Mouse (Mus musculus) heart, embryonic 10.5 days (tissue): ENCODE measurements at regions not wholly inside any gene's neighbourhood (a gene's known extent, or its start where the extent isn't known, plus 50 kb on each side); places are given as distances from the start of the nearest gene placed in this dataset.

Experiments
- DNase-seq: peaks from one replicate; pipeline ENCODE4 v3.0.0-alpha.2; 2017; ENCODE audit warnings: low spot score
- H3K27ac ChIP-seq: fragments of 300-500 bp; sonication (generic); 2 replicates; pipeline ENCODE4 v1.5.1; 2016; ENCODE audit warnings: mild to moderate bottlenecking
- H3K27me3 ChIP-seq: fragments of 300-500 bp; sonication (generic); 2 replicates; pipeline ENCODE4 v1.6.1; 2016; ENCODE audit warnings: mild to moderate bottlenecking; ENCODE audit not compliant: poor library complexity, insufficient read depth, severe bottlenecking
- H3K36me3 ChIP-seq: fragments of 300-500 bp; sonication (generic); 2 replicates; pipeline ENCODE4 v1.6.1; 2016; ENCODE audit warnings: mild to moderate bottlenecking, moderate library complexity
- H3K4me1 ChIP-seq: fragments of 300-500 bp; sonication (generic); 2 replicates; pipeline ENCODE4 v1.6.1; 2016; ENCODE audit warnings: mild to moderate bottlenecking
- H3K4me3 ChIP-seq: fragments of 300-500 bp; sonication (generic); 2 replicates; pipeline ENCODE4 v1.5.1; 2016; ENCODE audit warnings: mild to moderate bottlenecking, moderate library complexity
- H3K9me3 ChIP-seq: fragments of 300-500 bp; sonication (generic); 2 replicates; pipeline ENCODE4 v1.6.1; 2016; ENCODE audit warnings: mild to moderate bottlenecking, moderate library complexity
- WGBS: fragments of 180-500 bp; shearing (Covaris S2); methylation state at CpG from one replicate; pipeline ENCODE4 v1.1.7; 2016; 5-methylcytosine and 5-hydroxymethylcytosine counted together

DNA sequence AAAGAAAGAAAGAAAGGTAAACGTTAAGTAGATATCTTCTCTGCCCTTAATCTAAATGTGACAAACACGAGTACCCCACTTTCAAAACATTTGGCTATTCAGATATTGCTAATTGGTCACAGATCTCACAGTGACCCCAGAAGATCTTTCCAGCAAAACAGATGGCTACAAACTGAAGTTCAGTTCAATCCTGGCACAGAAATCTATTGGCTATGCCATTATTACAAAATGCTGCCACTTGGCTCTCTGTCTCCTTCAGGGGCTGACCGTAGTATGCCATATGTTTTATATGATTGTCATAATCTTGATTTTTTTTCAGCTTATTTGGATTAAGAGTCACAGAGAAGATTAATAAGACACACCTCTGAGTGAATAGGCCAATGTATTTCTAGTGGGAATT, 873.2 kb downstream of the Slc22a22 start:
- DNase-seq: no peak
- Histone ChIP-seq H3K4me1 (no peaks in the 10 kb centered on the region), H3K9me3 (no peaks in the 10 kb centered on the region), H3K4me3 (no peak overlapping the region), H3K27ac (no peak overlapping the region), H3K27me3 (no peaks in the 10 kb centered on the region), H3K36me3 (no peaks in the 10 kb centered on the region)
- WGBS: 84% methylated on average over 3 of the region's 3 CpGs

DNA sequence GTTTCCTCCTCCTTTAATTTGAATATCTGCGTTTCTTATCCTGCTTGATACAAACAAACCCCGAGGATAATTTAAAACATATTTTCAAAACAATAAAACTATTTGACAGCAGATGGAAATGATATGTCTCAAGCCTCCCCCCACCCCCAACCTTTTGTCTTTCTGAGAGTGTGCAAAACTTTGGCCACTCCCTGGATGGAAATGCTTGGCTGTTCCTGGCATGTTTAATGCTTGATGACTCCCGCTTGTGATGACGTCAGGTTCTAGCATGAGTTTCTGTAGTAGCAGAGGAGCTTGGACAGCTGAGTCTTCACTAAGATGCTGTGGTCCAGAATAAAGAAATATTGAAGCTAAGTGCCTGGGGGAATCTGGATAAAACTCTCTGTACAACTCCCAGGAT, 884.8 kb downstream of the Slc22a22 start:
- 86% methylated on average over 4 of the region's 4 CpGs for WGBS
- DNase-seq: no peak

DNA sequence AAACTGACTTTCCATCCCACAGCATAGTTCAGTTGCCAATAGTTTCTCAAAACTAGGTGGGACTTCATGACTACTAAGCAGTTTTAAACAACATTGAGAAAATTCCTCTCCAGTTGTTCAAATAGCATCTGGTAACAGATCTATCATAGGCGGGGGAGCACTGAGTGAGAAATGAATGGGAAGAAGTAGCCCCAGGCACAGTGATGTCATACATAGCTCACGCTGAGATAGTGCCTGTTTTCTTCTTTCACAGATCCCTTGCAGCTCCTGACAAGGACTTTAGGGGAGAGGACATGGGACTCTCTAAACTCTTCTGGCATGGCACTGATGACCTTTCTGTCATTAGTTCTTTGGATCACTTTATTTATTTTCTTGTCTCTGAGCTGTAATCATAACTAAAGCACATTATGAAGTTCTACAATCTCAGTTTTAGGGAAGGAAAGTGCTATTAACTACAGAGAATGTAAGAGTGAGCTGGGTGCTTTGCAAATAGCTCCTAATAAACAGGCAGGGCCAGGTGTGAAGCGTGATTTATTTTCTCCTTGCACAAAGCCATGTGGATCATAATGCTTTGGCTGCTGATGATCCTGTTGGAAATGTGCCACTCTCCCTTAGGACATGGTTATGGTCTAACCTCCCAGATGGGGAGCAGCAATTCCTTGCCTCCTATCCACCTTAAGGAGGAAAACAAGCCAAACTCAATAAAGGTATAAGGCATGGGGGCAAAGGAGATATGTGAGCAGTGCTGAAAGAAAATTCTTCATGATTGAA, 896.5 kb downstream of the Slc22a22 start:
- Histone ChIP-seq H3K36me3 (no peaks in the 10 kb centered on the region), H3K27me3 (no peaks in the 10 kb centered on the region), H3K4me1 (no peaks in the 10 kb centered on the region), H3K4me3 (no peak overlapping the region), H3K27ac (no peak overlapping the region), H3K9me3 (no peaks in the 10 kb centered on the region)
- WGBS: 49% methylated on average over 3 of the region's 3 CpGs
- no peak for DNase-seq

More for the DNA sequence above, 884.8 kb downstream of the Slc22a22 start:
- Histone ChIP-seq H3K9me3 (no peaks in the 10 kb centered on the region), H3K27ac (no peak overlapping the region), H3K4me3 (no peak overlapping the region), H3K27me3 (no peaks in the 10 kb centered on the region), H3K36me3 (no peaks in the 10 kb centered on the region), H3K4me1 (no peaks in the 10 kb centered on the region)

DNA sequence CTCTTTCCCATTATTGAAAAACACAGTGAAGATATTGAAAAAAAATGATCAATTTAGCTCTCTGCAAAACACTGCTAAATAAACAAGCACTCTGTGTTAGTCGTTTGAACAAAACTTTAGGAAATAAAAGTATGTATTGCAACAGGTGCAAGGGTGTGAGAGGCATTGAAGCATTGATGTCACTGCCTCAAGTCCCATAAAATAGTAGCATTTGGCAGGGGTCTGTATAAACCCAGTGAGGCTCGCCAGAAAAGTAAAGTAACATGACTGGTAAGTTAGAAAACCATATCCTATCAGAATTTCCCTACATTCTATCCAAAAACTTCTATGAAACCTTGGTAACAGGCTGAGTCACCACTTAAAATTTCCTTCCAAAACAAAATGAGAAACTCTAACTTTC, 914.2 kb downstream of the Slc22a22 start:
- no peak overlapping the region for H3K27ac ChIP-seq
- 57% methylated on average over 2 of the region's 2 CpGs for WGBS
- no peaks in the 10 kb centered on the region for H3K27me3 ChIP-seq
- H3K36me3 ChIP-seq: no peaks in the 10 kb centered on the region
- H3K4me3 ChIP-seq: no peak overlapping the region
- no peaks in the 10 kb centered on the region for H3K9me3 ChIP-seq
- DNase-seq: no peak
- no peaks in the 10 kb centered on the region for H3K4me1 ChIP-seq

DNA sequence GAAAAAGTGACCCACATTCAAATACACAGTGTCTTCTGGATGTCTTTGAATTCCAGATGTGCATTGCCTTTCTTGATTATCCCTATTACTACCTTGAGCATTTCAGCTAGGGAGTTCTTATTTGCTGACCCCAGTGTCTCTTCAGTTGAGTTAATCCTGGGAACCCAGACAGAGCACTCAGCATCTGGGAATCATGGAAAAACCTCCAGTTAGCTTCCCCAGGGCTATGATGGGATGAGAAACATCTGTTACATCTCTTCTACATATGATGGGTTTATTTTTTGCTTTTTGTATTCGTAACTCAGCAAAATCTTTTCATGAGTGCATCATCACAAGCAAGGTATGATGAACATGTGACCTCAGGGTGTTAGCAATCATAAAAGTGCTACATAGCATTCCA, 914.6 kb downstream of the Slc22a22 start:
- no peaks in the 10 kb centered on the region for H3K27me3 ChIP-seq
- no peak overlapping the region for H3K4me3 ChIP-seq
- no peaks in the 10 kb centered on the region for H3K36me3 ChIP-seq
- WGBS: 68% methylated on average over 1 of the region's 1 CpGs
- H3K27ac ChIP-seq: no peak overlapping the region
- no peak for DNase-seq
- no peaks in the 10 kb centered on the region for H3K4me1 ChIP-seq
- H3K9me3 ChIP-seq: no peaks in the 10 kb centered on the region

- no peaks in the 10 kb centered on the region for H3K9me3 ChIP-seq
- DNase-seq: no peak
- no peaks in the 10 kb centered on the region for H3K36me3 ChIP-seq
- no peak overlapping the region for H3K4me3 ChIP-seq
- H3K27ac ChIP-seq: no peak overlapping the region
- no peaks in the 10 kb centered on the region for H3K4me1 ChIP-seq
- 87% methylated on average over 2 of the region's 2 CpGs for WGBS
- no peaks in the 10 kb centered on the region for H3K27me3 ChIP-seq
Measured at GRCm38 (mm10) chr15:56562143-56562542, 915.3 kb downstream of the Slc22a22 start.

- WGBS: 80% methylated on average over 3 of the region's 3 CpGs
- H3K36me3 ChIP-seq: no peaks in the 10 kb centered on the region
- no peak overlapping the region for H3K27ac ChIP-seq
- no peaks in the 10 kb centered on the region for H3K27me3 ChIP-seq
- H3K9me3 ChIP-seq: no peaks in the 10 kb centered on the region
- no peak overlapping the region for H3K4me3 ChIP-seq
- no peaks in the 10 kb centered on the region for H3K4me1 ChIP-seq
- no peak for DNase-seq
Measured at GRCm38 (mm10) chr15:56554386-56554785, 923.0 kb downstream of the Slc22a22 start.

GRCm38 (mm10) chr15:56553851-56554250, 923.6 kb downstream of the Slc22a22 start:
- no peak overlapping the region for H3K4me3 ChIP-seq
- H3K27me3 ChIP-seq: no peaks in the 10 kb centered on the region
- no peak for DNase-seq
- H3K27ac ChIP-seq: no peak overlapping the region
- no peaks in the 10 kb centered on the region for H3K9me3 ChIP-seq
- H3K36me3 ChIP-seq: no peaks in the 10 kb centered on the region
- no peaks in the 10 kb centered on the region for H3K4me1 ChIP-seq
- 71% methylated on average over 1 of the region's 1 CpGs for WGBS

DNA sequence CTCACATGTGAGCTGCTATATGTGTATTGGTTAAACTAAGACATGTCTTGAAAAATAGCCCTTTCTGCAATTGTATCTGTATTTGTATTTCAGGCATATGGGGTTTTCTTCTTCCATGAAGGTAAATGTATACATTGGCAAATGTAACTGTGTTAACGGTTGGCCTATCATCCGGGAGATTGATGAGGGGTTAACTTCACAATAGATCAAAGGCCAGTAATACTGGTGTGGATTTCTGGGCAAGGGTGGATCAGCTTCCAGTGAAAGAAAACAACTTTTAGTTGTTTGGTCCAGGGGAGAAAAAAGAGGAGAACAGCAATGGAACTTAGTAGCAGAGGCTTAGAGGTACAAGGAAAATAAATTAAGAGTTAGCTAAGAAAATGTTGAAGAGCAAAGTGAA, 945.9 kb downstream of the Slc22a22 start:
- WGBS: 55% methylated on average over 2 of the region's 2 CpGs
- Histone ChIP-seq H3K27ac (no peak overlapping the region), H3K4me3 (no peak overlapping the region), H3K36me3 (no peaks in the 10 kb centered on the region), H3K4me1 (no peaks in the 10 kb centered on the region), H3K9me3 (no peaks in the 10 kb centered on the region), H3K27me3 (no peaks in the 10 kb centered on the region)
- no peak for DNase-seq

GRCm38 (mm10) chr15:56518379-56518778, 959.0 kb downstream of the Slc22a22 start:
- no peak for DNase-seq
- Histone ChIP-seq H3K27me3 (no peaks in the 10 kb centered on the region), H3K4me3 (no peak overlapping the region), H3K27ac (no peak overlapping the region), H3K4me1 (no peaks in the 10 kb centered on the region), H3K9me3 (no peaks in the 10 kb centered on the region), H3K36me3 (no peaks in the 10 kb centered on the region)
- 89% methylated on average over 1 of the region's 1 CpGs for WGBS

- H3K4me3 ChIP-seq: no peak overlapping the region
- H3K9me3 ChIP-seq: no peaks in the 10 kb centered on the region
- no peak overlapping the region for H3K27ac ChIP-seq
- 83% methylated on average over 2 of the region's 2 CpGs for WGBS
- DNase-seq: no peak
- no peaks in the 10 kb centered on the region for H3K27me3 ChIP-seq
- no peaks in the 10 kb centered on the region for H3K36me3 ChIP-seq
- H3K4me1 ChIP-seq: no peaks in the 10 kb centered on the region
Measured at GRCm38 (mm10) chr15:56516095-56516494, 961.3 kb downstream of the Slc22a22 start.

- DNase-seq: no peak
- Histone ChIP-seq H3K4me1 (no peaks in the 10 kb centered on the region), H3K36me3 (no peaks in the 10 kb centered on the region), H3K27ac (no peak overlapping the region), H3K27me3 (no peaks in the 10 kb centered on the region), H3K9me3 (no peaks in the 10 kb centered on the region), H3K4me3 (no peak overlapping the region)
- 74% methylated on average over 3 of the region's 3 CpGs for WGBS
Measured at GRCm38 (mm10) chr15:56498774-56499173, 978.7 kb downstream of the Slc22a22 start.

GRCm38 (mm10) chr15:56497757-56498156, 979.7 kb downstream of the Slc22a22 start:
- DNase-seq: no peak
- Histone ChIP-seq H3K4me1 (no peaks in the 10 kb centered on the region), H3K36me3 (no peaks in the 10 kb centered on the region), H3K27ac (no peak overlapping the region), H3K27me3 (no peaks in the 10 kb centered on the region), H3K4me3 (no peak overlapping the region), H3K9me3 (no peaks in the 10 kb centered on the region)
- 74% methylated on average over 4 of the region's 4 CpGs for WGBS

DNA sequence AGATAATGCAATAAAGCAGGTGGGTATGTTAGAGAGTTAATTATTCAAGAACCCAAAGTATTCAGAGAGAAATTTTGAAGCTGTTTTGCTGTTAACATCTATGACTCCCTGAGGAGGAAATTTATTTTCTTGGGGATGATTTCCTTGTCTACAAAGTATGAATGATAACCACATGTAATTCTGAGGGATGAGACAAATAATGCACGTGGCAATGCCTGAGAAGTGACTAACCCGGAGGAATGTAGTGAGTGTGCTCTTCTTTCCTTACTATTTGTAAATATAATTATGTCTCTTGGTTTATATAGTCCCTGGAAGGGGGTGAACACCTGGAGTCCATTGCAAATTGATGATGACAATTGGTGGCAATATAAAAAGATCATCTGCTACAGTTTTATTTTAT, 981.1 kb downstream of the Slc22a22 start:
- no peak for DNase-seq
- Histone ChIP-seq H3K36me3 (no peaks in the 10 kb centered on the region), H3K27ac (no peak overlapping the region), H3K27me3 (no peaks in the 10 kb centered on the region), H3K4me3 (no peak overlapping the region), H3K9me3 (no peaks in the 10 kb centered on the region), H3K4me1 (no peaks in the 10 kb centered on the region)
- WGBS: 78% methylated on average over 2 of the region's 2 CpGs
